Mouse (Mus musculus) yolk sac, embryonic 10.5 days (tissue): ENCODE results near the gene Slc10a6.

Experiments used
- DNase-seq: peaks from one replicate; pipeline ENCODE4 v3.0.0-alpha.2; 2017; ENCODE audit warnings: low spot score

Gene Slc10a6

GRCm38 (mm10) chr5:103617191-103617590 lies 12.0 kb downstream of the Slc10a6 start:
- no peak for DNase-seq

- no peak for DNase-seq
Observed at GRCm38 (mm10) chr5:103614356-103614755, 14.8 kb downstream of the Slc10a6 start.

- no peak for DNase-seq
Observed at GRCm38 (mm10) chr5:103612316-103612715, 16.9 kb downstream of the Slc10a6 start.

- no peak for DNase-seq
Observed at GRCm38 (mm10) chr5:103610856-103611472, 18.2 kb downstream of the Slc10a6 start.

GRCm38 (mm10) chr5:103610148-103610547 lies 19.1 kb downstream of the Slc10a6 start:
- DNase-seq = no peak

- no peak for DNase-seq
Observed at GRCm38 (mm10) chr5:103605707-103606106, 23.5 kb downstream of the Slc10a6 start.

- no peak for DNase-seq
Observed at GRCm38 (mm10) chr5:103603115-103603893, 25.9 kb downstream of the Slc10a6 start.

- no peak for DNase-seq
Observed at GRCm38 (mm10) chr5:103598881-103599280, 30.3 kb downstream of the Slc10a6 start.

- DNase-seq = no peak
Observed at GRCm38 (mm10) chr5:103598264-103598663, 30.9 kb downstream of the Slc10a6 start.

GRCm38 (mm10) chr5:103597604-103598003 lies 31.6 kb downstream of the Slc10a6 start:
- no peak for DNase-seq

GRCm38 (mm10) chr5:103596467-103597146 lies 32.6 kb downstream of the Slc10a6 start:
- no peak for DNase-seq

- DNase-seq = no peak
Observed at GRCm38 (mm10) chr5:103595394-103596226, 33.6 kb downstream of the Slc10a6 start.

- DNase-seq = no peak
Observed at GRCm38 (mm10) chr5:103593575-103593974, 35.6 kb downstream of the Slc10a6 start.

GRCm38 (mm10) chr5:103592706-103593105 lies 36.5 kb downstream of the Slc10a6 start:
- DNase-seq = no peak

GRCm38 (mm10) chr5:103591846-103592245 lies 37.4 kb downstream of the Slc10a6 start:
- no peak for DNase-seq

GRCm38 (mm10) chr5:103587219-103587618 lies 42.0 kb downstream of the Slc10a6 start:
- peak; percentile 7 for DNase-seq

GRCm38 (mm10) chr5:103579680-103580420 lies 49.4 kb downstream of the Slc10a6 start:
- no peak for DNase-seq

- DNase-seq = no peak
Observed at GRCm38 (mm10) chr5:103569446-103569845, 59.8 kb downstream of the Slc10a6 start.

GRCm38 (mm10) chr5:103568034-103568433 lies 61.2 kb downstream of the Slc10a6 start:
- DNase-seq = peak; percentile 15

GRCm38 (mm10) chr5:103560546-103560945 lies 68.7 kb downstream of the Slc10a6 start:
- DNase-seq = no peak
